Mouse (Mus musculus) ES-E14 (cell line): ENCODE results near the gene Akap5. TPM values are rescaled to one million over a fixed set of nuclear protein-coding genes. Genes with fewer than 3 reads are reported as not detected.

Experiments used
- DNase-seq: peaks from one replicate; pipeline ENCODE4 v3.0.0-alpha.2; 2013; ENCODE audit warnings: low read depth, low spot score
- H3K27ac ChIP-seq: 2 replicates; pipeline ENCODE4 v1.5.1; 2012; ENCODE audit warnings: low read depth, mild to moderate bottlenecking, low read length, moderate library complexity, mixed read lengths; ENCODE audit not compliant: poor library complexity, insufficient read depth, severe bottlenecking
- H3K36me3 ChIP-seq: 2 replicates; pipeline ENCODE4 v1.6.1; 2012; ENCODE audit warnings: mild to moderate bottlenecking, low read length, moderate library complexity, mixed read lengths; ENCODE audit not compliant: control insufficient read depth, poor library complexity, insufficient read depth, severe bottlenecking
- H3K4me1 ChIP-seq, 2 experiments: fragments of 150-350 bp in 1 of 2; sonication (generic) in 1 of 2; 2 replicates each; pipeline ENCODE4 v1.6.1; 2012; ENCODE audit warnings: low read length in 2 of 2, mild to moderate bottlenecking in 1 of 2, mixed read lengths in 1 of 2; ENCODE audit not compliant: control insufficient read depth in 2 of 2, insufficient read depth in 2 of 2, poor library complexity in 1 of 2
- H3K4me3 ChIP-seq, 2 experiments: fragments of 150-350 bp in 1 of 2; sonication (generic) in 1 of 2; 2 replicates each; pipeline ENCODE4 v1.5.1; 2012; ENCODE audit warnings: low read length in 2 of 2, low read depth in 1 of 2, mild to moderate bottlenecking in 1 of 2, mixed read lengths in 1 of 2; ENCODE audit not compliant: insufficient read depth in 1 of 2, poor library complexity in 1 of 2, severe bottlenecking in 1 of 2
- H3K9ac ChIP-seq: 2 replicates; pipeline ENCODE4 v1.6.1; 2012; ENCODE audit warnings: low read depth, mild to moderate bottlenecking, low read length, mixed read lengths; ENCODE audit not compliant: poor library complexity, insufficient read depth, severe bottlenecking
- H3K9me3 ChIP-seq: fragments of 150-350 bp; sonication (generic); 2 replicates; pipeline ENCODE4 v1.6.1; 2012; ENCODE audit warnings: low read depth, mild to moderate bottlenecking, low read length; ENCODE audit not compliant: control insufficient read depth, insufficient read depth
- CHD2 ChIP-seq: IDR thresholded peaks from 2 replicates; pipeline ENCODE4 v1.6.1; 2014; ENCODE audit warnings: mild to moderate bottlenecking, low read depth, low read length, inconsistent platforms
- HCFC1 ChIP-seq: IDR thresholded peaks from 2 replicates; pipeline ENCODE4 v1.6.1; 2012; ENCODE audit warnings: low read length, inconsistent platforms, borderline replicate concordance; ENCODE audit not compliant: insufficient read depth
- MAFK ChIP-seq: IDR thresholded peaks from 2 replicates; pipeline ENCODE4 v1.6.1; 2014; ENCODE audit warnings: mild to moderate bottlenecking, low read depth, low read length, inconsistent platforms; ENCODE audit not compliant: insufficient read depth
- ZC3H11A ChIP-seq: IDR thresholded peaks from 2 replicates; pipeline ENCODE4 v1.6.1; 2012; ENCODE audit warnings: low read depth, mild to moderate bottlenecking, inconsistent platforms, low read length, borderline replicate concordance
- ZNF384 ChIP-seq: IDR thresholded peaks from 2 replicates; pipeline ENCODE4 v1.6.1; 2012; ENCODE audit warnings: low read depth, low read length, inconsistent platforms
- in situ Hi-C, 2 experiments: fragments of 600-800 bp; cut with MboI; formaldehyde crosslinking; loops; one replicate each; pipeline ENCODE4 v1.15.1; 2025; ENCODE audit warnings: low sequenced_read_pairs in 2 of 2, inconsistent platforms in 1 of 2; ENCODE audit not compliant: unreplicated experiment in 2 of 2
- total RNA-seq: library from RNA; depleted of rRNA; stranded (reverse); fragments of 300-350 nt; gene quantifications from 2 replicates; pipeline ENCODE4 v1.2.3, GENCODE M21; 2012

Akap5 gene
- total RNA-seq, 1 experiment: 5.2 TPM

DNA sequence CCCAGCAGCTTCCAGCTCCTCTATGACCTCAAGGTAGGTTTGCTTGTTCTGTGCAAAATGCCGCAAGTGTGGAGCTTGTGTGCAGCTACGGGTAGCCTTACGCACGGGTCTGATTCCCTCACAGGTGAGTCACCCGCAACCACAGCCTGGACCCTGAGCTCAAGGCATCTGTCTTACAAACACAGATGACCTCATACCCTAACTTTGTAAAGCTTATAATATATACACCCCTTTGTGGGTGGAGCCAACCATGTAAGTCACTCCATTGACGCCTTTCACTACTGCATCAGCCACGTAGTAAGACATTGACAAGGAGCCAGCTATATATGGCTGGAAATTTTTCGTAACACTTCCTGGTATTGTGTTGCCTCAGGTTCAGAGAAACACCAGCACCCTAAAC lies 12.7 kb upstream of the Akap5 start:
- no peak for DNase-seq
- H3K9ac ChIP-seq: no peak overlapping the region
- H3K27ac ChIP-seq: no peak overlapping the region
- peaks cover 0 to under 1% of the 10 kb centered on the region in 2 experiments; a peak in 1 of 4 replicates for H3K4me1 ChIP-seq
- TF ChIP-seq HCFC1: no peak
- TF ChIP-seq CHD2: no peak
- no peak for TF ChIP-seq MAFK
- TF ChIP-seq ZC3H11A: no peak
- no peak for TF ChIP-seq ZNF384
- peaks cover 64% of the 10 kb centered on the region for H3K36me3 ChIP-seq
- no peaks in the 10 kb centered on the region for H3K9me3 ChIP-seq
- in situ Hi-C loops: no loop called here
- no peak overlapping the region for H3K4me3 ChIP-seq

DNA sequence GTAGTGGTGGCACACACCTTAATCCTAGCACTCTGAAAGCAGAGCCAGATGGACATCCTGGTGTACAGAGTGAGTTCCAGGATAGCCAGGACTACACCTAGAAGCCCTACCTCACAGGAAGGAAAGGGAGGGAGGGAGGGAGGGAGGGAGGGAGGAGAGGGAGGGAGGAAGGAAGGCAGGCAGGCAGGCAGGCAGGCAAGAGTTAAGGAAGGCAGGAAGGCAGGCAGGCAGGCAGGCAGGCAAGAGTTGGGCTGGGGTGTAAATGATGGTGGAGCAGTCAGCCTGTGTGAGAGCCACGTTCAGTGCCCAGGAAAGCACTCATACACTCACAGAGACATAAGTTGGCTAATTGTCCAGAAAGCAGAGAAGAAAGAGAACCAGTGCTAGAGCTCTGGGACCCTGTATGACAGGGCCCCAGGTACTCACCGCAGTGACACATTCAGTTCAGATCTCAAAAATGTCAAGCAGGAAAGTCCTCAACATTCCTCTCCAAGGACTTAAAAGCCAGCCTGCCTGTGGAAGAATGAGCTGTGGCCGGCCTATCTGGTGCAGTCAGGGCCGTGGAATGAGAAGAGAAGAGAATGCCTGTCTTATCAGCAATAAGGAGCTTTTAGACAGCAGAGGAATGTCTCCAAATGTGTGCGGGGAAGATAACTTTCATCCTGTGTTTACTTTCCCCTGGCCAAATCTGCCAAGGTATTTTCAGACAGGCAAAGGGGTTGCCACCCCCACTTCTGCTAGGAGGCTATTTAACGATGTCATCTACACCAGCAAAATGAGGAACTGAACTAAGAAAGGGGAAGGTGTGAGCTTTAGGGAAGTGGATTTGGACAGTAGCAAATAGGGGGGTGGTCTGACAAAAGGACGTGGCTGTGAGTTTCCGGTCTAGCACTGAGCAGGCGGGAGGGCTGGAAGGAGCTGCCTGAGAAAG lies 6.1 kb upstream of the Akap5 start:
- Histone ChIP-seq H3K36me3 (peaks cover 59% of the 10 kb centered on the region), H3K4me1 (no peaks in the 10 kb centered on the region), H3K27ac (no peak overlapping the region), H3K9me3 (no peaks in the 10 kb centered on the region), H3K4me3 (no peak overlapping the region), H3K9ac (no peak overlapping the region)
- DNase-seq: no peak
- TF ChIP-seq CHD2 (no peak), ZC3H11A (no peak), ZNF384 (no peak), MAFK (no peak), HCFC1 (no peak)
- in situ Hi-C loops: no loop called here

DNA sequence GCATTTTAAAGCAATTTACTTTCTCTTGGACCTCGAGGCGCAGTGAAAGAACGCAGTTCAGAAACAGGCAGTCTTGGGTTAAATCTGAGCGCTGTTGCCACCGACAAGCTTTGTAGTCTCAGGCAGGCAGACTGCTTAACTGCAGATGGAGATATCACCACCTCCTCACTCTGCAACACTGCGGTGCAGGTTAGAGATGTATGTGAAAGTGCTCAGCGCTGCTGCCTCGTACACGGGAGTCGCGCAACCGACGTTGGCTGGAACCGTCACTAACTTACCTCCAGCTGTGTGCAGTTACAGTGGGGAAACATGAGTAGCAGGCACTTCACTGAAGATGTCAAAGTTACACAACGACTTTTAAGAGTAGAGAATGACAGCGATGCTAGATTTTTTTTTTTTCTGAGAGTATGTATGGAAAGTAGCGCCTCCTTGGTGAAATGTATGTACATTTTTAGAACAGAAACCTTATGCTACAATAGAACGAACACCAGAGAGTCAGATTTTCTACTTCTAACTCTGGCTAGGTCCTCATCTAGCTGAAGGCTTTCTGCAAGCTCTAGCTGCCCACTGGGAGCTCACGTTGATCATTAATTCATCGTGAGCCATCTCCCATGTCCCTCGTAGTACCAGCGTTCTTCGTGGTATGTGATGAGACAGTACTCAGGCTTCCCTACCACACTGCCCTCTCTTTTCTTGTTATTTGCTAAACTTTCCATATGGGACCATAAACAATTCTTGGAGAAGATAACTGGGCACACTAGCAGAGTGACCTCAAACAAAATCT lies 1.9 kb downstream of the Akap5 start:
- no peak overlapping the region for H3K27ac ChIP-seq
- H3K9me3 ChIP-seq: no peaks in the 10 kb centered on the region
- H3K36me3 ChIP-seq: peaks cover 15% of the 10 kb centered on the region; the same call in 1 of the 2 replicates
- peaks cover 0 to 2% of the 10 kb centered on the region in 2 experiments; a peak in 1 of 4 replicates for H3K4me1 ChIP-seq
- no peak for TF ChIP-seq CHD2
- no peak for TF ChIP-seq HCFC1
- TF ChIP-seq ZNF384: no peak
- in situ Hi-C loops: loop anchor here in 1 of 2 experiments (25.0 kb wide), 2 partner anchors 314 to 539 kb away; no protein-coding TSS in a partner anchor
- no peak overlapping the region for H3K4me3 ChIP-seq
- H3K9ac ChIP-seq: no peak overlapping the region
- no peak for DNase-seq

DNA sequence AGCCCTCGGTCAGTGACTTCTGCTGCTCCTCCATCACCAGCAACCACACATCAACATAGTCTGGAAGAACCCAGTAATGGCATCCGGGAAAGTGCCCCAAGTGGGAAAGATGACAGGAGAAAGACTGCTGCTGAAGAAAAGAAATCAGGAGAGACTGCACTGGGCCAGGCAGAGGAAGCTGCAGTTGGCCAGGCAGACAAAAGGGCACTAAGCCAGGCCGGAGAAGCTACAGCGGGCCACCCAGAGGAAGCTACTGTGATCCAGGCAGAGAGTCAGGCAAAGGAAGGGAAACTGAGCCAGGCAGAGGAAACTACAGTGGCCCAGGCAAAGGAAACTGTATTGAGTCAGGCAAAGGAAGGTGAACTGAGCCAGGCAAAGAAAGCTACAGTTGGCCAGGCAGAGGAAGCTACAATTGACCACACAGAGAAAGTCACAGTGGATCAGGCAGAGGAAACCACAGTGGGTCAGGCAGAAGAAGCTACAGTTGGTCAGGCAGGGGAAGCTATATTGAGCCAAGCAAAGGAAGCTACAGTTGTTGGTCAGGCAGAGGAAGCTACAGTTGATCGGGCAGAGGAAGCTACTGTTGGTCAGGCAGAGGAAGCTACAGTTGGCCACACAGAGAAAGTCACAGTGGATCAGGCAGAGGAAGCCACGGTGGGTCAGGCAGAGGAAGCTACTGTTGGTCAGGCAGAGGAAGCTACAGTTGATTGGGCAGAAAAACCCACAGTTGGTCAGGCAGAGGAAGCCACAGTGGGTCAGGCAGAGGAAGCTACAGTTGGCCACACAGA lies 4.1 kb downstream of the Akap5 start:
- TF ChIP-seq HCFC1: no peak
- TF ChIP-seq CHD2: no peak
- TF ChIP-seq ZNF384: no peak
- TF ChIP-seq ZC3H11A: no peak
- TF ChIP-seq MAFK: no peak
- Histone ChIP-seq H3K9me3 (no peaks in the 10 kb centered on the region), H3K36me3 (peaks cover 9% of the 10 kb centered on the region; the same call in 1 of the 2 replicates), H3K9ac (no peak overlapping the region), H3K27ac (no peak overlapping the region), H3K4me1 (peaks cover 0 to 2% of the 10 kb centered on the region in 2 experiments; a peak in 1 of 4 replicates), H3K4me3 (no peak overlapping the region)
- in situ Hi-C loops: loop anchor here in 1 of 2 experiments (25.0 kb wide), 2 partner anchors 316 to 541 kb away; no protein-coding TSS in a partner anchor
- DNase-seq: no peak
